ENCODE assay signal across 22 mouse cellular contexts in genomic region chr5:142719897-142720296, GRCm38 (mm10). TPM values are rescaled to one million over a fixed set of nuclear protein-coding genes. Genes with fewer than 3 reads are reported as not detected.
DNase-seq lines count a peak whose midpoint lies in the region; ATAC-seq lines count a peak whose summit lies in the region.
"Had no signal": no experiment of that assay in that cellular context is flagged by ENCODE, and none has a peak within 500 bp of the region (broad histone marks: within the 10 kb centered on the region; RNA-seq: fewer than 3 reads in every experiment).

No protein-coding gene starts in this region.

- no peak overlapping the region for H3K4me2 ChIP-seq in midbrain, embryonic 11.5 days
- no peak overlapping the region for H3K4me2 ChIP-seq in midbrain, embryonic 13.5 days (replicated peaks)
- H3K4me2 ChIP-seq: embryonic facial prominence, embryonic 12.5 days; forebrain, embryonic 13.5 days; forebrain, embryonic 15.5 days had no signal

- peaks cover 3% of the 10 kb centered on the region; the same call in 1 of the 2 replicates for H3K4me1 ChIP-seq in midbrain, embryonic 11.5 days (ENCODE audit: control insufficient read depth, insufficient read depth, low read length)
- peaks cover 5% of the 10 kb centered on the region; the same call in 1 of the 2 replicates for H3K4me1 ChIP-seq in midbrain, embryonic 13.5 days (replicated peaks)
- H3K4me1 ChIP-seq: forebrain, embryonic 15.5 days had no signal

- no peak for ATAC-seq in midbrain, embryonic 11.5 days (ENCODE audit: low FRiP score)
- ATAC-seq in midbrain, embryonic 13.5 days, result no peak
- ATAC-seq: activated CD4-positive, CD25-positive, alpha-beta regulatory T cell, adult 4 months; CD4-positive, CD25-positive, alpha-beta regulatory T cell, adult 4 months; forebrain, embryonic 13.5 days; forebrain, embryonic 15.5 days; forebrain, postnatal 0 days; Patski had no signal

- H3K9me3 ChIP-seq in midbrain, embryonic 11.5 days (ENCODE audit: control insufficient read depth, low read length), result no peaks in the 10 kb centered on the region
- no peaks in the 10 kb centered on the region for H3K9me3 ChIP-seq in midbrain, embryonic 13.5 days
- H3K9me3 ChIP-seq: embryonic facial prominence, embryonic 10.5 days; embryonic facial prominence, embryonic 12.5 days; forebrain, embryonic 13.5 days; forebrain, embryonic 15.5 days; G1E had no signal

- no peak overlapping the region for H3K4me3 ChIP-seq in midbrain, embryonic 11.5 days (ENCODE audit: low read depth, low read length)
- H3K4me3 ChIP-seq in midbrain, embryonic 13.5 days (replicated peaks), result no peak overlapping the region
- H3K4me3 ChIP-seq: embryonic facial prominence, embryonic 10.5 days; embryonic facial prominence, embryonic 12.5 days; forebrain, embryonic 13.5 days; forebrain, embryonic 15.5 days had no signal

- WGBS in midbrain, embryonic 11.5 days, result 92% methylated on average over 13 of the region's 13 CpGs
- 90% methylated on average over 13 of the region's 13 CpGs for WGBS in midbrain, embryonic 13.5 days

- no peaks in the 10 kb centered on the region for H3K27me3 ChIP-seq in midbrain, embryonic 11.5 days (ENCODE audit: control insufficient read depth, insufficient read depth, low read length)
- H3K27me3 ChIP-seq in midbrain, embryonic 13.5 days, result no peaks in the 10 kb centered on the region
- H3K27me3 ChIP-seq: embryonic facial prominence, embryonic 12.5 days; forebrain, embryonic 13.5 days; forebrain, embryonic 15.5 days; Patski had no signal

- no peak overlapping the region for H3K27ac ChIP-seq in midbrain, embryonic 11.5 days (ENCODE audit: low read depth, low read length)
- H3K27ac ChIP-seq in midbrain, embryonic 13.5 days, result no peak overlapping the region
- H3K27ac ChIP-seq: embryonic facial prominence, embryonic 10.5 days; embryonic facial prominence, embryonic 12.5 days; forebrain, embryonic 13.5 days; forebrain, embryonic 15.5 days had no signal

- H3K36me3 ChIP-seq in midbrain, embryonic 11.5 days (ENCODE audit: control insufficient read depth, insufficient read depth, low read length), result 0 out of 2 replicates have a peak, but pooled peaks cover under 1% of the 10 kb centered on the region
- peaks cover 59% of the 10 kb centered on the region for H3K36me3 ChIP-seq in midbrain, embryonic 13.5 days
- H3K36me3 ChIP-seq: embryonic facial prominence, embryonic 12.5 days; G1E had no signal

- no peak overlapping the region for H3K9ac ChIP-seq in midbrain, embryonic 11.5 days (ENCODE audit: low read length)
- no peak overlapping the region for H3K9ac ChIP-seq in midbrain, embryonic 13.5 days (replicated peaks)
- H3K9ac ChIP-seq: embryonic facial prominence, embryonic 12.5 days; forebrain, embryonic 13.5 days; forebrain, embryonic 15.5 days; forebrain, postnatal 0 days had no signal

- peak; percentile 52 for DNase-seq in cerebellum, adult 9-11 months
- DNase-seq in cerebellum, postnatal 25 days, result no peak
- DNase-seq in midbrain, embryonic 11.5 days (ENCODE audit: low spot score, missing footprints), result peak; percentile 57
- peak; percentile 2 for DNase-seq in urinary bladder, postnatal 14 days (ENCODE audit: low spot score)
- DNase-seq in urinary bladder, adult 2 months (ENCODE audit: low spot score), result no peak
- DNase-seq: adrenal gland, adult 8-10 months; adrenal gland, postnatal 14 days; adrenal gland, postnatal 36 days; B cell, adult 2 months; cerebellum, adult 11-12 months; cerebellum, adult 2 months; cerebellum, adult 9-10 months; forebrain, postnatal 0 days had no signal

RNA-seq across cellular contexts. Expression of gene Slc29a4, which starts 27.6 kb away (rescaled TPM):
- polyA plus RNA-seq in midbrain, embryonic 11.5 days (2014; fragmentation: Nextera tagmentation; extraction: Ambion mirVana), result 22.8 and 23.2 TPM in 2 replicates
- 61.9 and 70.6 TPM in 2 replicates for polyA plus RNA-seq in midbrain, embryonic 13.5 days (2015; fragmentation: Nextera tagmentation; extraction: Ambion mirVana)
- polyA plus RNA-seq in urinary bladder, adult 2 months (2012; rRNA removed), result 0.26 and 0.68 TPM in 2 replicates
- polyA plus RNA-seq: G1E had no signal

Comparison
In these comparisons a context has a peak if more than half of its experiments do, and no peak if none do; other contexts are left out.
1. DNase-seq: peak in cerebellum, adult 9-11 months (single experiment), midbrain, embryonic 11.5 days (single experiment) and urinary bladder, postnatal 14 days (single experiment); none in cerebellum, postnatal 25 days (0 of 2) and urinary bladder, adult 2 months (single experiment).
2. RNA of gene Slc29a4, which starts 27.6 kb away (polyA plus RNA-seq): 61.9 to 70.6 TPM in midbrain, embryonic 13.5 days and 22.8 to 23.2 TPM in midbrain, embryonic 11.5 days; 0.26 to 0.68 TPM in urinary bladder, adult 2 months; every median in the first group is over 10 times any median in the second.